Mouse (Mus musculus): ENCODE measurements around the gene Ssrp1. TPM values are rescaled to one million over a fixed set of nuclear protein-coding genes. Genes with fewer than 3 reads are reported as not detected.

Gene Ssrp1
- polyA plus RNA-seq, 1 experiment from 2014 or later, result 316 TPM

DNA sequence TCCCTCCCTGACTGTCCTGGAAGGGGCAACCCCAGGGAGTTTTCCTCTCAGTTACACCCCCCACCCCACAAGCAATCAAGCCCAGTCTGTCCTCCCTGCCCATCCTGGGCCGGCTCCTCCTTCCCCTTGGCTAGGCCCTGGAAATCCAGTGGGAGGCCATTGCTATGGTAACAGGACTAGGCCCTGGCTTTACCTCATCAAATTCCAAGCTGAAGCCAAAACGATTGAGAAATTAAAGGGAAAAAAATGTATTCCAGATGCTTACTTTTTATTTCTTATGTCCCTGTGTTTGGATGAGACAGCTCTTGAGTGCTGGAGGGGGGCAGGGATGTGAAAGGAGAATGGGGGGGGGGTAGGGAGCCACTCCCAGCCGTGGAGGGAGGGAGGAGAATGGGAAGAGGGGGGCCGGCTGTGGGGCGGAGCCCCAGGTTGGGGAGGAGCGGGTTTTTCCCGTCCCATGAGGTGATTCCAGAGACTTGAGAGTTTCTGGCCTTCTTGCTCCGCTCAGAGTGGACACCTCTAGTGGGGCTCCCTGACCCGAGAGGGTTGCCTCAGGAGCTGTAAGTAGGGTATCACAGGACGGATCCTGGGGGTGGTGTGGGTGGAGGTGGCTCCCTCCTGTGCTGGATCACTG is 13.1 kb downstream of the Ssrp1 start:
- Histone ChIP-seq H3K9ac (replicated peaks; ENCODE audit: low read length) (peak overlapping the region; percentile 65), H3K4me3 (ENCODE audit: low read length) (peak overlapping the region; percentile 46), H3K9me3 (ENCODE audit: low read length) (no peaks in the 10 kb centered on the region), H3K36me3 (ENCODE audit: insufficient read depth, low read length) (peaks cover 43% of the 10 kb centered on the region), H3K27ac (ENCODE audit: low read length) (peak overlapping the region; percentile 95), H3K4me1 (ENCODE audit: insufficient read depth, low read length) (peaks cover 45% of the 10 kb centered on the region), H3K4me2 (replicated peaks; ENCODE audit: low read depth, low read length) (peak overlapping the region; percentile 74), H3K27me3 (ENCODE audit: insufficient read depth, low read length) (no peaks in the 10 kb centered on the region)
- WGBS, result 17% methylated on average over 9 of the region's 10 CpGs
- peak; percentile 24; the same call in 1 of the 2 replicates for ATAC-seq (ENCODE audit: low FRiP score, low TSS enrichment)

DNA sequence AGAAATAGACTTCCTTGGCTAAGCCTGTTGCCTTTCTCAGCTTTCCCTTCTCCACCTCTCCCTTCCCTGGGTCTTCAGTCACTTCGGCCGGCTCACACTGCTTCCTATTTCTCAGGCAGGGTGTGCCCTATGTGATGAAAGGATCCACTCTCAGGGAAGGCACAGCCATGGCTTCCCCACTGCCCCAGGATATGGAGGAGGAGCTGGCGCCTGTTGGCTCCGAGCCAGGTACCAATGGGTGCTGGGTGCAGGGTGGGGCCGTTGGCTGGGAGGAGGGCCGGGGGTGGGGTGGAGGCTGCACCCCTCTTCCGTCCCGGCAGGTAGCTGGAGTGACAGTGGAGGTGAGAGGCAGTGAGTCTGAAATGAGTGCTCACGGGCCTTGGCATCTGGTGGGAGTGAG is 13.7 kb downstream of the Ssrp1 start:
- Histone ChIP-seq H3K4me1 (ENCODE audit: insufficient read depth, low read length) (peaks cover 46% of the 10 kb centered on the region), H3K4me2 (replicated peaks; ENCODE audit: low read depth, low read length) (peak overlapping the region; percentile 74), H3K36me3 (ENCODE audit: insufficient read depth, low read length) (peaks cover 40% of the 10 kb centered on the region), H3K27me3 (ENCODE audit: insufficient read depth, low read length) (no peaks in the 10 kb centered on the region), H3K27ac (ENCODE audit: low read length) (peak overlapping the region; percentile 95), H3K4me3 (ENCODE audit: low read length) (peak overlapping the region; percentile 46), H3K9ac (replicated peaks; ENCODE audit: low read length) (peak overlapping the region; percentile 65), H3K9me3 (ENCODE audit: low read length) (no peaks in the 10 kb centered on the region)
- no peak for ATAC-seq (ENCODE audit: low FRiP score, low TSS enrichment)
- WGBS, result 51% methylated on average over 9 of the region's 9 CpGs

DNA sequence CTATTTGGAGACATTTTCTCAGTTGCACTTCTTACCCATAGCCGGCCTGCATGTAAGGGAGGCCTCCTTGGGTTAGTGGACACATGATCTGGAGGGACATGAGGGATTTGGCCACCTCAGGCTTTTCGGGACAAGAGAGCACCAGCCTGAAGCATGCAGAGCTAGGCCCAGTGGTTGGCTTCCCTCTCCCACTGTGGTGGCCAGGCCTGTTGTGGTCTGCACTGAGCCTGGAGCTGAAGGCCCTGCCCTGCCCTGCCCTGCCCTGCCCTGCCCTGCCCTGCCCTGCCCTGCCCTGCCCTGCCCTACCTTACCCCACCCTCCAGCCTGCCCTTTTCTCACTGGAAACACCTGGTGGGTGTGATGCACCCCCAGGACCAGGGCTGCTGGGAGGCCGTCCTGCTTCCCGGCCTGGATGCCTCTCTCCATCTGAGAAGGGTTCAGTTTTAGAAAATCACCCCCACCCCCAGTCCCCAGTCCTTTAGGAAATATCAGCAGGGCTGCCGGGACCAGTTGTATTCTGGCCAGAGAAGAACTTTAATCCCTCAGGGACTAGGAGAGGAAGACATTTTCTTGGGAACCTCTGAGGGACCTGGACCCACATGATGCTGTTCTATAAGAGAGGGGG is 16.3 kb downstream of the Ssrp1 start:
- ATAC-seq (ENCODE audit: low FRiP score, low TSS enrichment), result no peak
- 82% methylated on average over 5 of the region's 5 CpGs for WGBS
- peaks cover 47% of the 10 kb centered on the region for H3K4me1 ChIP-seq (ENCODE audit: insufficient read depth, low read length)
- no peak overlapping the region for H3K4me3 ChIP-seq (ENCODE audit: low read length)
- H3K9ac ChIP-seq (replicated peaks; ENCODE audit: low read length), result no peak overlapping the region
- no peaks in the 10 kb centered on the region for H3K27me3 ChIP-seq (ENCODE audit: insufficient read depth, low read length)
- H3K36me3 ChIP-seq (ENCODE audit: insufficient read depth, low read length), result peaks cover 32% of the 10 kb centered on the region
- no peak overlapping the region for H3K4me2 ChIP-seq (replicated peaks; ENCODE audit: low read depth, low read length)
- no peak overlapping the region for H3K27ac ChIP-seq (ENCODE audit: low read length)
- H3K9me3 ChIP-seq (ENCODE audit: low read length), result no peaks in the 10 kb centered on the region

DNA sequence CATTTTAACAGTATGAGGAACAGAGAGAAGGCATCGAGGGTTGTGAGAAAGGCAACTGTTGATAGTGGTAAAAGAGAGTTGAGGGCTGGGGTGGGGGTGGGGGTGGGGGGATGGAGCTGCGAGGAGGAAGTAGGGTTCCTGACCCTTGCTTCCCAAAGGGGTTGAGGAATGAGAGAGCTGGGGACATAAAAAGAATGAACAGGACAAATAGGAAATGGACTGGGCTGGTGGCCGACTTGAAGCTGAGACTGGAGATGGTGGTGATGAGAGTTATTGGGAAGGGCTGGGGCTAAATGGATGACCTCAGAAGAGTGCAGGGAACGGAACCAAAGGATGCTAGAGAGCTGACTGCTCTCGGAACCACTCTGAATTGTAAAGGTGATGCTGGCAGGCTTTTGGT is 19.7 kb downstream of the Ssrp1 start:
- WGBS, result 45% methylated on average over 5 of the region's 5 CpGs
- H3K36me3 ChIP-seq (ENCODE audit: insufficient read depth, low read length), result peaks cover 48% of the 10 kb centered on the region
- no peak overlapping the region for H3K27ac ChIP-seq (ENCODE audit: low read length)
- H3K4me1 ChIP-seq (ENCODE audit: insufficient read depth, low read length), result peaks cover 28% of the 10 kb centered on the region
- no peak for ATAC-seq (ENCODE audit: low FRiP score, low TSS enrichment)
- H3K27me3 ChIP-seq (ENCODE audit: insufficient read depth, low read length), result no peaks in the 10 kb centered on the region
- H3K4me2 ChIP-seq (replicated peaks; ENCODE audit: low read depth, low read length), result no peak overlapping the region
- H3K9ac ChIP-seq (replicated peaks; ENCODE audit: low read length), result no peak overlapping the region
- no peaks in the 10 kb centered on the region for H3K9me3 ChIP-seq (ENCODE audit: low read length)
- H3K4me3 ChIP-seq (ENCODE audit: low read length), result no peak overlapping the region

DNA sequence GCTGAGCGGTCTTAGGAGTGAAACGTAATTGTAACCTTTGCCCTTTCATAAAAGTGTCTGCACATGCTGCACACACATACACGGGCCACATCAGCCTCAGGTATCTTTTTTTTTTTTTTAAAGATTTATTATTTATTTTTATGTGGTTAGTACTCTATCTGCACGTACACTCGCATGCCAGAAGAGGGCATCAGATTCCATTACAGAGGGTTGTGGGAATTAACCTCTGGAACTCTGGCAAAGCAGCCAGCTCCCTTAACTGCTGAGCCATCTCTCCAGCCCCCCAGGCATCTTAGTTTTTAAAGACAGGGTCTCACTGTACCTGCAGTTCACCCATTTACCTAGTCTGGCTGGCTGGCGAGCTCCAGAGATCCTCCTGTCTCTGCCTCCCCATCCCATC is 22.6 kb downstream of the Ssrp1 start:
- no peak for ATAC-seq (ENCODE audit: low FRiP score, low TSS enrichment)
- peaks cover 23% of the 10 kb centered on the region for H3K4me1 ChIP-seq (ENCODE audit: insufficient read depth, low read length)
- no peak overlapping the region for H3K4me3 ChIP-seq (ENCODE audit: low read length)
- H3K36me3 ChIP-seq (ENCODE audit: insufficient read depth, low read length), result peaks cover 50% of the 10 kb centered on the region
- H3K27ac ChIP-seq (ENCODE audit: low read length), result no peak overlapping the region
- H3K27me3 ChIP-seq (ENCODE audit: insufficient read depth, low read length), result no peaks in the 10 kb centered on the region
- WGBS, result 86% methylated on average over 6 of the region's 6 CpGs
- no peak overlapping the region for H3K9ac ChIP-seq (replicated peaks; ENCODE audit: low read length)
- H3K4me2 ChIP-seq (replicated peaks; ENCODE audit: low read depth, low read length), result no peak overlapping the region
- no peaks in the 10 kb centered on the region for H3K9me3 ChIP-seq (ENCODE audit: low read length)

DNA sequence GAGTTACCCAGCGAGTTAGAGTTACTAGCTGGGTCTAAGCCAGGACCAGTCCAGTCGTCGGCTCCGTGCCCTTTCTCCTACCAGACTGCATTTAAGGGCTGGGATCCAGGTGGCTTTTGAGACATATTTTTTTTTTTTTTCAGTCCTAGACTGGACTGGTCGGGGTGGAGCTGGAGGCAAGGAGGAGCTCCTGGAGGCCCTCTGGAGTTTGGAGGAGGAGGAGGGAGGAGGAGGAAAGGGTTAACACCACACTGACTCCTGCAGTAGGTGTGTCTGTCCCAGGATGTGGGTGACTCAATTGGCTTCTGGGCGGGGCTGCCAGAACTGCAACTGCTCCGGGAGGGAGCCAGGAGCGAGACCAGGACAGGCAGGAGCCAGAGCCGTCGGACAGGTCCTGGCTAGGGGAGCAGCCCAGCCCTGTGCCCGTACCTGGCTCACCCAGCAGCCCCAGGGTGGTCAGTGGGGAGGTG is 23.6 kb downstream of the Ssrp1 start:
- Histone ChIP-seq H3K27me3 (ENCODE audit: insufficient read depth, low read length) (no peaks in the 10 kb centered on the region), H3K36me3 (ENCODE audit: insufficient read depth, low read length) (peaks cover 43% of the 10 kb centered on the region)

DNA sequence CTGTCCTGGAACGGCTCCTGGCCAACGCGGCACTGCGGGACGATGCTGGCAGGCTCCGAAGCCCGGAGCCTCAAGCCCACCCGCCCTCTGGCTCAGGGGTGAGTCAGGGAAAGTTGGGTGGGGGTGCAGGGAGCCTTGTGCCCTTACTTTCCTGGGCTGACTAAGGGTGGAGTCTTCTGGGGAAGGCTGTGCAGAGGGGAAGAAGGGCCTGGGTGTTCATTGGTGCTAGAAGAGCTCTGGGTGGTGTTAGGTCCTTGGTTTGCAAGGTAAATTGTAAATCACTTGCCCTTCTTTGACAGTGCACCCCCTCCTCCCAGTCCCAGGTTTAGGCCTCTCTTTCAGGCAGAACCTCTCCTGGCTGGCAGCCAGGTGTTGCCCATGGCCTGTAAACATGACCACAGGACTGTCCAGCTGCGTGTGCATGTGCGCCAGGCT is 24.1 kb downstream of the Ssrp1 start:
- Histone ChIP-seq H3K4me1 (ENCODE audit: insufficient read depth, low read length) (peaks cover 18% of the 10 kb centered on the region), H3K27ac (ENCODE audit: low read length) (peak overlapping the region; percentile 61; the same call in 1 of the 2 replicates), H3K36me3 (ENCODE audit: insufficient read depth, low read length) (peaks cover 43% of the 10 kb centered on the region), H3K4me2 (replicated peaks; ENCODE audit: low read depth, low read length) (peak overlapping the region; percentile 75), H3K9ac (replicated peaks; ENCODE audit: low read length) (peak overlapping the region; percentile 67), H3K9me3 (ENCODE audit: low read length) (no peaks in the 10 kb centered on the region), H3K4me3 (ENCODE audit: low read length) (peak overlapping the region; percentile 47), H3K27me3 (ENCODE audit: insufficient read depth, low read length) (no peaks in the 10 kb centered on the region)
- peak; percentile 60 for ATAC-seq (ENCODE audit: low FRiP score, low TSS enrichment)
- 18% methylated on average over 10 of the region's 10 CpGs for WGBS

More for the DNA sequence above, 23.6 kb downstream of the Ssrp1 start:
- Histone ChIP-seq H3K9me3 (ENCODE audit: low read length) (no peaks in the 10 kb centered on the region), H3K4me2 (replicated peaks; ENCODE audit: low read depth, low read length) (peak overlapping the region; percentile 75), H3K9ac (replicated peaks; ENCODE audit: low read length) (peak overlapping the region; percentile 67), H3K4me3 (ENCODE audit: low read length) (peak overlapping the region; percentile 47), H3K27ac (ENCODE audit: low read length) (peak overlapping the region; percentile 61), H3K4me1 (ENCODE audit: insufficient read depth, low read length) (peaks cover 23% of the 10 kb centered on the region)
- peak; percentile 91 for ATAC-seq (ENCODE audit: low FRiP score, low TSS enrichment)
- 6% methylated on average over 11 of the region's 11 CpGs for WGBS

DNA sequence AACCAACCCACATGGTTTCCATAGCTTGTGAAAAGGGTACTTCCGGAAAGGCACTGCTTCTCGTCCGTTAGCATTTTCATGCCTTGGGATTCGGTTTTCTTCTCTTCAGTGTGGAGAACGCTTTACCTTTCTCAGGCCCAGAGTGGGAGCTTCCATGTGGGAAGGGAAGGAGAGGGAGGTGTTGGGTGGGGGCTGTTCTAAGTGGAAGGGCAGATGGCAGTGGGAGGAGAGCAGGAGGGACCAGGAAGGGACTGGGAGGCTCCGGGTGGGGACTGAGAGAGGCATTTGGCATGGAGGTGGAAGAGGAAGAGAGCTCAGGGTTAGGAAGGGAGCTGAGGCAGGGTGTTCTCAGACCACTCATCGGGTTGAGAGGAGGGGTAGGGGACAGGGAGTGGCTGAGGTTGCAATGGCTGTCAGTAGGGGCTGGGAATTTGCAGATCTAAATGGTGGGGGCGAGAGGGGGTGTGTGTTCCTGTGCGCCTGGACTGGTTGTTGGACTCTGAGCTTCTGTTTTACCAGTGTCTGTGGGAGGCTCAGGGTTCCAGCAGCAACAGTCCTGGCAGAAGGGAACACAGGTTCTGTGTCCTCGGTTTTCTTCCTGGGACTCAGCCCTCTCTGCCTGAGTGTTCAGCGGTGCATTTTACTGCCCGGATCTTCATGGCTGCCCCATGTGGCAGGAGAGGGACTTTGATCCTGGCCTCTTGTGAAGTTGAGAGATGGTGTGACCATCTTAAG is 28.3 kb downstream of the Ssrp1 start:
- H3K4me3 ChIP-seq (ENCODE audit: low read length), result no peak overlapping the region
- ATAC-seq (ENCODE audit: low FRiP score, low TSS enrichment), result no peak
- no peak overlapping the region for H3K4me2 ChIP-seq (replicated peaks; ENCODE audit: low read depth, low read length)
- no peaks in the 10 kb centered on the region for H3K27me3 ChIP-seq (ENCODE audit: insufficient read depth, low read length)
- no peak overlapping the region for H3K27ac ChIP-seq (ENCODE audit: low read length)
- no peaks in the 10 kb centered on the region for H3K9me3 ChIP-seq (ENCODE audit: low read length)
- peaks cover 30% of the 10 kb centered on the region for H3K36me3 ChIP-seq (ENCODE audit: insufficient read depth, low read length)
- no peak overlapping the region for H3K9ac ChIP-seq (replicated peaks; ENCODE audit: low read length)
- peaks cover 12% of the 10 kb centered on the region for H3K4me1 ChIP-seq (ENCODE audit: insufficient read depth, low read length)
- WGBS, result 59% methylated on average over 12 of the region's 12 CpGs

DNA sequence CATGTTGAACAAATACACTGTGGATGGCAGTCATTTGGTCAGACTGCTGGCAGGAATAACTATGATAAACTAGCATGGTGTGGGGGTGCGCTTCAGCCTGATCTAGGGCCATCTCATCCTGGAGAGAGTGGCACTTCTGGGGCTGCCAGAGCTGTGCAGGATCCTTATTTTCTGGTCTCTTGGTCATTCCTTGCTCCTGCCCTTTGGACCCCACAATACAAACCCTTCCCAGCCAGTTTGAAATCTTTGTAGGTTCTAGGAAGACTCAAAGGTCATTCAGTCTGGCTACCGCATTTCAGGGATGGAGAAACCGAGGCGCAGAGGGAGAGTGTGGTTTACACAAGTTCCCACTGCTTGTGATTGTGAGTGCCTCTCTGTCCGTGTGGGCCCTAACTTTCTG is 29.9 kb downstream of the Ssrp1 start:
- Histone ChIP-seq H3K36me3 (ENCODE audit: insufficient read depth, low read length) (peaks cover 31% of the 10 kb centered on the region), H3K9me3 (ENCODE audit: low read length) (no peaks in the 10 kb centered on the region), H3K27ac (ENCODE audit: low read length) (no peak overlapping the region), H3K27me3 (ENCODE audit: insufficient read depth, low read length) (no peaks in the 10 kb centered on the region), H3K4me1 (ENCODE audit: insufficient read depth, low read length) (no peaks in the 10 kb centered on the region), H3K4me3 (ENCODE audit: low read length) (no peak overlapping the region), H3K9ac (replicated peaks; ENCODE audit: low read length) (no peak overlapping the region), H3K4me2 (replicated peaks; ENCODE audit: low read depth, low read length) (no peak overlapping the region)
- 93% methylated on average over 5 of the region's 5 CpGs for WGBS
- ATAC-seq (ENCODE audit: low FRiP score, low TSS enrichment), result no peak
